Comparison of ENCODE assay signal across 8 mouse cellular contexts in genomic region chr10:80103032-80103431, GRCm38 (mm10). TPM values are rescaled to one million over a fixed set of nuclear protein-coding genes. Genes with fewer than 3 reads are reported as not detected.
DNase-seq lines count a peak whose midpoint lies in the region; ATAC-seq and TF ChIP-seq lines count a peak whose summit lies in the region.

No protein-coding gene starts in this region.

- H3K9me3 ChIP-seq in kidney, embryonic 15.5 days (replicated peaks) = no peaks in the 10 kb centered on the region
- no peaks in the 10 kb centered on the region for H3K9me3 ChIP-seq in embryonic facial prominence, embryonic 10.5 days
- H3K9me3 ChIP-seq in hindbrain, postnatal 0 days (ENCODE audit: low read length) = no peaks in the 10 kb centered on the region
- no peaks in the 10 kb centered on the region for H3K9me3 ChIP-seq in midbrain, postnatal 0 days (ENCODE audit: low read length)

- H3K4me2 ChIP-seq in kidney, embryonic 15.5 days = peak overlapping the region; percentile 89; the same call in 1 of the 2 replicates
- peak overlapping the region; percentile 100 for H3K4me2 ChIP-seq in hindbrain, postnatal 0 days (ENCODE audit: low read depth, low read length)
- H3K4me2 ChIP-seq in midbrain, postnatal 0 days (ENCODE audit: low read depth, low read length, poor library complexity, severe bottlenecking) = peak overlapping the region; percentile 99; the same call in 1 of the 2 replicates

- H3K4me3 ChIP-seq in kidney, embryonic 15.5 days (replicated peaks) = peak overlapping the region; percentile 99; the same call in 1 of the 2 replicates
- H3K4me3 ChIP-seq in embryonic facial prominence, embryonic 10.5 days = peak overlapping the region; percentile 96
- no peak overlapping the region for H3K4me3 ChIP-seq in hindbrain, postnatal 0 days (ENCODE audit: low read length)
- H3K4me3 ChIP-seq in midbrain, postnatal 0 days (ENCODE audit: low read depth, low read length) = no peak overlapping the region; the same call in 1 of the 2 replicates

- no peak for ATAC-seq in kidney, embryonic 15.5 days (replicated peaks; ENCODE audit: low FRiP score)
- ATAC-seq in hindbrain, postnatal 0 days = peak; percentile 1; the same call in 1 of the 2 replicates
- ATAC-seq in midbrain, postnatal 0 days (ENCODE audit: low FRiP score) = no peak

- no peak for DNase-seq in kidney, adult 18-20 months
- DNase-seq in embryonic facial prominence, embryonic 10.5 days (ENCODE audit: low spot score) = no peak
- no peak for DNase-seq in hindbrain, postnatal 0 days (ENCODE audit: low spot score)
- DNase-seq in midbrain, postnatal 0 days (ENCODE audit: low spot score) = no peak
- DNase-seq in thymus, postnatal 0 days (ENCODE audit: low spot score) = no peak
- no peak for DNase-seq in layer of hippocampus, adult 9-10 months (ENCODE audit: low spot score)
- DNase-seq in cerebellum, adult 11 months = no peak

- H3K9ac ChIP-seq in kidney, embryonic 15.5 days = no peak overlapping the region
- no peak overlapping the region for H3K9ac ChIP-seq in hindbrain, postnatal 0 days (replicated peaks; ENCODE audit: low read length)
- H3K9ac ChIP-seq in midbrain, postnatal 0 days (replicated peaks; ENCODE audit: low read length, poor library complexity, severe bottlenecking) = peak overlapping the region; percentile 90; the same call in 1 of the 2 replicates

- WGBS in kidney, embryonic 15.5 days = 87% methylated on average over 2 of the region's 2 CpGs
- WGBS in embryonic facial prominence, embryonic 10.5 days = 79% methylated on average over 2 of the region's 2 CpGs
- WGBS in hindbrain, postnatal 0 days = 77% methylated on average over 2 of the region's 2 CpGs
- WGBS in midbrain, postnatal 0 days = 77% methylated on average over 2 of the region's 2 CpGs

- H3K36me3 ChIP-seq in kidney, embryonic 15.5 days = no peaks in the 10 kb centered on the region
- no peaks in the 10 kb centered on the region for H3K36me3 ChIP-seq in embryonic facial prominence, embryonic 10.5 days (replicated peaks)
- H3K36me3 ChIP-seq in hindbrain, postnatal 0 days (ENCODE audit: insufficient read depth, low read length) = no peaks in the 10 kb centered on the region
- H3K36me3 ChIP-seq in midbrain, postnatal 0 days (ENCODE audit: insufficient read depth, low read length) = no peaks in the 10 kb centered on the region

- peaks cover 45% of the 10 kb centered on the region for H3K4me1 ChIP-seq in kidney, embryonic 15.5 days
- H3K4me1 ChIP-seq in embryonic facial prominence, embryonic 10.5 days = peaks cover 54% of the 10 kb centered on the region
- H3K4me1 ChIP-seq in hindbrain, postnatal 0 days (ENCODE audit: insufficient read depth, low read length) = peaks cover 6% of the 10 kb centered on the region
- H3K4me1 ChIP-seq in midbrain, postnatal 0 days (ENCODE audit: insufficient read depth, low read length) = peaks cover 7% of the 10 kb centered on the region; the same call in 1 of the 2 replicates

- no peaks in the 10 kb centered on the region for H3K27me3 ChIP-seq in kidney, embryonic 15.5 days
- no peaks in the 10 kb centered on the region for H3K27me3 ChIP-seq in embryonic facial prominence, embryonic 10.5 days (replicated peaks; ENCODE audit: low read depth, poor library complexity, severe bottlenecking)
- H3K27me3 ChIP-seq in hindbrain, postnatal 0 days (ENCODE audit: insufficient read depth, low read length) = no peaks in the 10 kb centered on the region
- H3K27me3 ChIP-seq in midbrain, postnatal 0 days (ENCODE audit: insufficient read depth, low read length) = no peaks in the 10 kb centered on the region

- TF ChIP-seq CTCF in hindbrain, postnatal 0 days (IDR thresholded peaks at IDR 0.05; ENCODE audit: low read depth) = no peak
- no peak for TF ChIP-seq CTCF in midbrain, postnatal 0 days (IDR thresholded peaks at IDR 0.05)

- peak overlapping the region; percentile 22; the same call in 1 of the 2 replicates for H3K27ac ChIP-seq in kidney, embryonic 15.5 days
- peak overlapping the region; percentile 94 for H3K27ac ChIP-seq in embryonic facial prominence, embryonic 10.5 days (replicated peaks)
- peak overlapping the region; percentile 69 for H3K27ac ChIP-seq in hindbrain, postnatal 0 days
- 0 out of 2 replicates have a peak overlapping the region, but pooled peaks have one; percentile 52 for H3K27ac ChIP-seq in midbrain, postnatal 0 days (ENCODE audit: low read depth, low read length)

RNA-seq across cellular contexts. Expression of gene Sbno2, which starts 2.3 kb away (rescaled TPM):
- 14.4 and 16.2 TPM in 2 replicates for polyA plus RNA-seq in kidney, embryonic 15.5 days (2015; fragmentation: Nextera tagmentation; extraction: Ambion mirVana)
- 16.2 and 18.2 TPM in 2 replicates for polyA plus RNA-seq in embryonic facial prominence, embryonic 10.5 days (2016; fragmentation: Nextera tagmentation; extraction: Ambion mirVana)
- total RNA-seq in hindbrain, postnatal 0 days (2014; rRNA removed) = 22.8 and 23.7 TPM in 2 replicates
- 6.9 and 7.8 TPM in 2 replicates for polyA plus RNA-seq in hindbrain, postnatal 0 days (2015; fragmentation: Nextera tagmentation; extraction: Ambion mirVana)
- 24.3 TPM in 2 replicates for total RNA-seq in midbrain, postnatal 0 days (2014; rRNA removed)
- 7.6 TPM in 2 replicates for polyA plus RNA-seq in midbrain, postnatal 0 days (2015; fragmentation: Nextera tagmentation; extraction: Ambion mirVana)
- 18.3 and 19.7 TPM in 2 replicates for polyA plus RNA-seq in thymus, postnatal 0 days (2015; fragmentation: Nextera tagmentation; extraction: Ambion mirVana)

RNA-seq across cellular contexts. Expression of gene Stk11, which starts 12.6 kb away (rescaled TPM):
- polyA plus RNA-seq in kidney, embryonic 15.5 days (2015; fragmentation: Nextera tagmentation; extraction: Ambion mirVana) = 15.0 and 22.4 TPM in 2 replicates
- polyA plus RNA-seq in embryonic facial prominence, embryonic 10.5 days (2016; fragmentation: Nextera tagmentation; extraction: Ambion mirVana) = 16.1 and 17.5 TPM in 2 replicates
- 86.4 and 86.6 TPM in 2 replicates for total RNA-seq in hindbrain, postnatal 0 days (2014; rRNA removed)
- 13.9 and 15.0 TPM in 2 replicates for polyA plus RNA-seq in hindbrain, postnatal 0 days (2015; fragmentation: Nextera tagmentation; extraction: Ambion mirVana)
- total RNA-seq in midbrain, postnatal 0 days (2014; rRNA removed) = 84.0 and 97.3 TPM in 2 replicates
- polyA plus RNA-seq in midbrain, postnatal 0 days (2015; fragmentation: Nextera tagmentation; extraction: Ambion mirVana) = 12.3 and 12.4 TPM in 2 replicates
- polyA plus RNA-seq in thymus, postnatal 0 days (2015; fragmentation: Nextera tagmentation; extraction: Ambion mirVana) = 18.2 and 23.2 TPM in 2 replicates

RNA-seq across cellular contexts. Expression of gene Atp5d, which starts 35.4 kb away (rescaled TPM):
- 594 and 612 TPM in 2 replicates for polyA plus RNA-seq in kidney, embryonic 15.5 days (2015; fragmentation: Nextera tagmentation; extraction: Ambion mirVana)
- polyA plus RNA-seq in embryonic facial prominence, embryonic 10.5 days (2016; fragmentation: Nextera tagmentation; extraction: Ambion mirVana) = 491 and 493 TPM in 2 replicates
- total RNA-seq in hindbrain, postnatal 0 days (2014; rRNA removed) = 273 and 303 TPM in 2 replicates
- 733 and 736 TPM in 2 replicates for polyA plus RNA-seq in hindbrain, postnatal 0 days (2015; fragmentation: Nextera tagmentation; extraction: Ambion mirVana)
- 231 and 259 TPM in 2 replicates for total RNA-seq in midbrain, postnatal 0 days (2014; rRNA removed)
- 607 and 661 TPM in 2 replicates for polyA plus RNA-seq in midbrain, postnatal 0 days (2015; fragmentation: Nextera tagmentation; extraction: Ambion mirVana)
- 588 TPM in 2 replicates for polyA plus RNA-seq in thymus, postnatal 0 days (2015; fragmentation: Nextera tagmentation; extraction: Ambion mirVana)

RNA-seq across cellular contexts. Expression of gene Cbarp, which starts 37.6 kb away (rescaled TPM):
- 5.7 and 6.1 TPM in 2 replicates for polyA plus RNA-seq in kidney, embryonic 15.5 days (2015; fragmentation: Nextera tagmentation; extraction: Ambion mirVana)
- 4.9 and 8.5 TPM in 2 replicates for polyA plus RNA-seq in embryonic facial prominence, embryonic 10.5 days (2016; fragmentation: Nextera tagmentation; extraction: Ambion mirVana)
- total RNA-seq in hindbrain, postnatal 0 days (2014; rRNA removed) = 270 and 288 TPM in 2 replicates
- polyA plus RNA-seq in hindbrain, postnatal 0 days (2015; fragmentation: Nextera tagmentation; extraction: Ambion mirVana) = 95.5 and 106 TPM in 2 replicates
- total RNA-seq in midbrain, postnatal 0 days (2014; rRNA removed) = 273 and 276 TPM in 2 replicates
- polyA plus RNA-seq in midbrain, postnatal 0 days (2015; fragmentation: Nextera tagmentation; extraction: Ambion mirVana) = 120 and 121 TPM in 2 replicates
- polyA plus RNA-seq in thymus, postnatal 0 days (2015; fragmentation: Nextera tagmentation; extraction: Ambion mirVana) = 3.5 and 4.3 TPM in 2 replicates

RNA-seq across cellular contexts. Expression of gene Midn, which starts 45.0 kb away (rescaled TPM):
- 18.8 and 19.5 TPM in 2 replicates for polyA plus RNA-seq in kidney, embryonic 15.5 days (2015; fragmentation: Nextera tagmentation; extraction: Ambion mirVana)
- polyA plus RNA-seq in embryonic facial prominence, embryonic 10.5 days (2016; fragmentation: Nextera tagmentation; extraction: Ambion mirVana) = 22.2 TPM in 2 replicates
- total RNA-seq in hindbrain, postnatal 0 days (2014; rRNA removed) = 146 and 172 TPM in 2 replicates
- polyA plus RNA-seq in hindbrain, postnatal 0 days (2015; fragmentation: Nextera tagmentation; extraction: Ambion mirVana) = 14.7 and 15.8 TPM in 2 replicates
- 114 and 143 TPM in 2 replicates for total RNA-seq in midbrain, postnatal 0 days (2014; rRNA removed)
- 16.3 and 17.2 TPM in 2 replicates for polyA plus RNA-seq in midbrain, postnatal 0 days (2015; fragmentation: Nextera tagmentation; extraction: Ambion mirVana)
- 13.1 and 18.8 TPM in 2 replicates for polyA plus RNA-seq in thymus, postnatal 0 days (2015; fragmentation: Nextera tagmentation; extraction: Ambion mirVana)

Comparison
In these comparisons a context has a peak if more than half of its experiments do, and no peak if none do; other contexts are left out.
1. H3K27ac ChIP-seq: peak in every context shown above with its lines; median percentile 94 in embryonic facial prominence, embryonic 10.5 days; 69 in hindbrain, postnatal 0 days; 52 in midbrain, postnatal 0 days; 22 in kidney, embryonic 15.5 days.
2. H3K4me3 ChIP-seq: peak in kidney, embryonic 15.5 days (single experiment) and embryonic facial prominence, embryonic 10.5 days (single experiment); none in hindbrain, postnatal 0 days (single experiment) and midbrain, postnatal 0 days (single experiment).
3. Peak in every context shown above with its lines, with median percentiles within 50 percentile points of each other: H3K4me2 ChIP-seq.